Mouse (Mus musculus) intestine, embryonic 14.5 days (tissue): Measurements from ENCODE around the gene H6pd. TPM values are rescaled to one million over a fixed set of nuclear protein-coding genes. Genes with fewer than 3 reads are reported as not detected.

Source experiments
- ATAC-seq: fragments of 200-750 bp; cut with Nextera tagmentation; replicated peaks from 2 replicates; pipeline ENCODE4 v1.8.0; 2017; ENCODE audit warnings: low read depth, moderate number of reproducible peaks, moderate TSS enrichment, moderate library complexity; ENCODE audit not compliant: low FRiP score, low TSS enrichment
- DNase-seq: peaks from one replicate; pipeline ENCODE4 v3.0.0-alpha.2; 2018; ENCODE audit warnings: low spot score
- H3K27ac ChIP-seq: fragments of 300-500 bp; sonication (generic); 2 replicates; pipeline ENCODE4 v1.5.1; 2014; ENCODE audit warnings: low read depth, mild to moderate bottlenecking, control low read depth
- H3K27me3 ChIP-seq: fragments of 300-500 bp; sonication (generic); replicated peaks from 2 replicates; pipeline ENCODE4 v1.6.1; 2014; ENCODE audit warnings: low read length, control low read depth; ENCODE audit not compliant: control insufficient read depth, insufficient read depth
- H3K36me3 ChIP-seq: fragments of 300-500 bp; sonication (generic); 2 replicates; pipeline ENCODE4 v1.6.1; 2014; ENCODE audit warnings: low read length, control low read depth; ENCODE audit not compliant: control insufficient read depth, insufficient read depth
- H3K4me1 ChIP-seq: fragments of 300-500 bp; sonication (generic); replicated peaks from 2 replicates; pipeline ENCODE4 v1.6.1; 2014; ENCODE audit warnings: low read length, control low read depth, mixed read lengths; ENCODE audit not compliant: control insufficient read depth, insufficient read depth
- H3K4me2 ChIP-seq: fragments of 300-500 bp; sonication (generic); 2 replicates; pipeline ENCODE4 v1.6.1; 2014; ENCODE audit warnings: low read length
- H3K4me3 ChIP-seq: fragments of 300-500 bp; sonication (generic); 2 replicates; pipeline ENCODE4 v1.5.1; 2014; ENCODE audit warnings: low read depth, low read length, control low read depth, mixed read lengths
- H3K9ac ChIP-seq: fragments of 300-500 bp; sonication (generic); 2 replicates; pipeline ENCODE4 v1.6.1; 2014; ENCODE audit warnings: mild to moderate bottlenecking, low read length
- H3K9me3 ChIP-seq: fragments of 300-500 bp; sonication (generic); 2 replicates; pipeline ENCODE4 v1.6.1; 2016; ENCODE audit warnings: low read length, control low read depth; ENCODE audit not compliant: control insufficient read depth
- WGBS: fragments of 180-500 bp; shearing (Covaris S2); extraction: QIAGEN DNeasy Blood & Tissue Kit; methylation state at CpG from one replicate; pipeline ENCODE4 v1.1.7; 2014; 5-methylcytosine and 5-hydroxymethylcytosine counted together
- polyA plus RNA-seq: library from polyadenylated mRNA; unstranded; fragments of >200 nt; fragmentation: Nextera tagmentation; extraction: Ambion mirVana; gene quantifications from 2 replicates; pipeline ENCODE4 v1.2.1, GENCODE M21; 2014

The H6pd gene
- polyA plus RNA-seq, 1 experiment from 2014 or later = 14.0 TPM

DNA sequence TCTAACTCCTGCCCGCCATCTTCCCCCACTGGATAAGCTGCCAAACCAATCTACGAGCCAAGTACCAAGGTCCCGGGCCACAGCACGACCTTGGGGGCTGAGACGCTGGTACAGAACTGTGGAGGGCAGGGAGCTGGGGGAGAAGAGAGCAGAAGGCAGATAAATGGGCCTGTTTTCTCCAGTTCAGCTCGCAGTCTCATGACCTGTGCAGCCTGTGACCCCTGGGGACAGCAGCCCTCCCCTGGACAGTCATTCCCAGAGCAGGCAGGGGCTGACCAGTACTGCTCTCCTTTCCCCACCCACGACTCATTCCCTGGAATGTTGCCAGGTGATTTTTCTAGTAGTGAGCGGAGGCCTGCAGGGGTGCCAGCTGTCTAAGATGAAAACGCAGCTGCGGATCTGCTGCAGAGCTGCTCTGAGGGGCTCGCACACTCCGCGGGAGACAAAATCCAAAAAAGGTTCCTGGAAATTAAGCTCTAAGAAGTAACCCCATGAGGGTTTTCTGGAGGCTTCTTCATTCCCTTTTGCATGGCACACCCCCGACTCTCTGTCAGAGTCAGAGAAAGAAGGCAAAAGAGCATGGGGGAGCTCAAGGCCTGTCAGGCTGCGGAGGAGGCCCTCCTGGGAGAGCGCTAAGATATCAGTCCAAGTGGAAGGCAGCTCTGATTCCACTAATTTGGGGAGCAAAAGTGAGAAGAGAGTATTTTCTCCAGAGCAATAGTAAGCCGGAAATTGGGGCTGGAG, 30.9 kb downstream of the H6pd start:
- Histone ChIP-seq H3K9ac (no peak overlapping the region), H3K9me3 (no peaks in the 10 kb centered on the region), H3K27ac (0 out of 2 replicates have a peak overlapping the region, but pooled peaks have one; percentile 47), H3K4me1 (peaks cover 12% of the 10 kb centered on the region), H3K4me2 (no peak overlapping the region), H3K36me3 (peaks cover 11% of the 10 kb centered on the region; the same call in 1 of the 2 replicates), H3K27me3 (no peaks in the 10 kb centered on the region), H3K4me3 (no peak overlapping the region)
- no peak for ATAC-seq
- peak; percentile 64 for DNase-seq
- WGBS = 45% methylated on average over 17 of the region's 17 CpGs

DNA sequence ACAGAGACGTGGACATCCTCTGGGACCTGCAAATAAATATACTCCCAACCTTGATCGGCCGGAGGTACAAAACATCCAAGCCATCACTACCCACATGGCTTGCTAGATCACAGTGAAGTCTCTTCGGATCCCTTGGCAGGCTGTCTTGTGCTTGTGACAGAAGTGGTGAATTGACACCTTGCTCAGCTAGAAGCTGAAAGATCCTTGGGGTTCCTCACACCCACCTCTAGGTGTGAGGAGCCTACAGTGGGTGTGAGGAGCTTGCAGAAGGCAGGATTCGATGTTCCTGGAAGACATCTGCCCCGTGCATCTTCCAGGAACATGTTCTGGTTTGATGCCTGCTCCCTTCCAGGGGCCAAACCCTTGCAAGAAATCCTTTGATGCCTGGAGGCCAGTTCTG, 31.6 kb downstream of the H6pd start:
- Histone ChIP-seq H3K27me3 (no peaks in the 10 kb centered on the region), H3K36me3 (peaks cover 10% of the 10 kb centered on the region; the same call in 1 of the 2 replicates), H3K27ac (no peak overlapping the region), H3K4me1 (peaks cover 12% of the 10 kb centered on the region), H3K9ac (no peak overlapping the region), H3K4me3 (no peak overlapping the region), H3K4me2 (no peak overlapping the region), H3K9me3 (no peaks in the 10 kb centered on the region)
- 71% methylated on average over 6 of the region's 6 CpGs for WGBS
- DNase-seq (no peak), ATAC-seq (no peak)

DNA sequence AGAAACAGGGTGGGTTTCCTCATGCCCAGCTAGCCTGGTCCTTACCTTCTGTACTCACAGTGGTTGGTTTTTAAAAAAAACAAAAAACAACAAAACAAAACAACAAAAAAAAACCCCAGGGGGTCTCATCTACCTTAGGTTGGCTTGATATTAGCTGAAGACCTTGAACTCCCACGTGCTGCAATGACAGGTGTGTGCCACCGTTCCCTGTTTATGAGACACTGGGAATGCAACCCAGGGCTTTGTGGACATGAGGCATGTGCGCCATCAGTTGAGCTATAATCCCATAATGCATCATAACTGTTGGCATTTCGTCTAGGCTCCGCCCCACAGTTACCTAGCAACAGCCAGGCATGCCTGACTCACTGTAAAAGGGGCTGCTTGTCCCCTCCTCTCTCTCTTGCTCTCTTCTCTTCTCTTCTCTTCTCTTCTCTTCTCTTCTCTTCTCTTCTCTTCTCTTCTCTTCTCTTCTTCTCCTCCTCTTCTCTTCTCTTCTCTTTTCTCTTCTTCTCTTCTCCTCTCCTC, 33.0 kb downstream of the H6pd start:
- Histone ChIP-seq H3K27me3 (no peaks in the 10 kb centered on the region), H3K4me3 (no peak overlapping the region), H3K9ac (no peak overlapping the region), H3K4me1 (peaks cover 12% of the 10 kb centered on the region), H3K9me3 (no peaks in the 10 kb centered on the region), H3K36me3 (no peaks in the 10 kb centered on the region), H3K4me2 (no peak overlapping the region), H3K27ac (no peak overlapping the region)
- ATAC-seq (no peak), DNase-seq (no peak)
- 74% methylated on average over 5 of the region's 5 CpGs for WGBS

DNA sequence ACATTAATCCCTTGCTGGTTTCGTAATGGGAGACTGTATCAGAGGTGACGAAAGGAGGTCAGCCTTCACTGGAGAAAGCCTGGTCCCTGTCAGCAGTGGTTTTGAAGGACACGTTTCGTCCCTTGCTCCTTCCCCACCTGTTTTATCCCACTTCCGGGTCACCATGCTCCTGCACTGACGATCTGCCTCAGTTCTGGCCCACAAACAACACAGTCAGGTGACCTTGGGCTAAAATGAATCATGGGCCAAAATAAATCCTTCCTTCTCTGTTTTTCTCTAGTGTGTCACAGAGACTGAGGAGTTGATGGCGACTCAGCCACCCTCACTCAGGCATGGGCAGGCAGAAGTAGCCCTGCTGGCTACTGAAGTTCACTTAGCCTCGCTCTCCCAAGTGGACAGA, 33.5 kb downstream of the H6pd start:
- peaks cover 12% of the 10 kb centered on the region for H3K4me1 ChIP-seq
- ATAC-seq = no peak
- H3K9ac ChIP-seq = no peak overlapping the region
- 70% methylated on average over 8 of the region's 8 CpGs for WGBS
- no peak for DNase-seq
- H3K4me2 ChIP-seq = no peak overlapping the region
- no peaks in the 10 kb centered on the region for H3K27me3 ChIP-seq
- no peak overlapping the region for H3K27ac ChIP-seq
- no peak overlapping the region for H3K4me3 ChIP-seq
- H3K9me3 ChIP-seq = no peaks in the 10 kb centered on the region
- H3K36me3 ChIP-seq = no peaks in the 10 kb centered on the region

DNA sequence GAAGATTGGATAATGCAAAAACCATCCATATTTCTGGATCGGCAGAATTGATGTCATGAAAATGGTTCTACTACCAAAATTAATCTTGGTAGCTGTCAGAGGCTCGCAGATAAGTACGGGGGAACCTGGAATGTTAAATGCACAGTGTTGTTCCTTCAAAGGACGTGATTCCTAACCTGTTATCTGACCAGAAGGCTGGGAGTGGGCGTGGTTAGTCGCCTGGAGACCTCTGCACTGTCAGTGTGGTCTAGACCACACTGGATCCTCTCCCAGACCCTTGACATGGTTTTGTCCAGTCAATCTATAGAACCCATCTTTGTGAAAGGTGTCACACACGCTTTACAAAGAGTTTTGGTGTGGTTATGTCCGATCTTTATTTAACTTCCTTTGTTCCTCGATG, 37.4 kb downstream of the H6pd start:
- Histone ChIP-seq H3K27ac (no peak overlapping the region), H3K4me1 (peaks cover 8% of the 10 kb centered on the region; the same call in 1 of the 2 replicates), H3K4me3 (no peak overlapping the region), H3K27me3 (no peaks in the 10 kb centered on the region), H3K36me3 (no peaks in the 10 kb centered on the region), H3K9ac (no peak overlapping the region), H3K9me3 (no peaks in the 10 kb centered on the region), H3K4me2 (no peak overlapping the region)
- 55% methylated on average over 9 of the region's 9 CpGs for WGBS
- no peak for DNase-seq
- ATAC-seq = no peak

DNA sequence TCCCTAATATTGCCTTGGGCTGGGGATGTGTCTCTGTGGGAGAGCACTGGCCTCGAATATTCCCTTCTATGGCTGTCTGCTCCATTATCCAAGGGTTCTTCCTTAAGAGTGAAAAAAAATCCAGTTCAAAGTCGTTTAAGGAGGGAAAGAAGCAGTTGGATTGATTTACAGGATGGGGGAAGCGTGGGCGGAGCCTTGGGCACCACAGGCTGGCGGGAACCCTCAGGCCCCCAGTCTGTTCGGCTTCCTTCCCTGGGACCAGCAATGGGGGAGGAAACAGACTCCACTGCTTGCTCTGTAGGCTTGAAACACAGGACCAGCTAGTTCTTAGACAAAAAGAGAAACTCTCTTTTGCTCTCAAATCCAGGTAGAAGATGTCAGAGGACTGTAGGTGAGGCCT, 40.3 kb downstream of the H6pd start:
- Histone ChIP-seq H3K27me3 (no peaks in the 10 kb centered on the region), H3K36me3 (no peaks in the 10 kb centered on the region), H3K4me3 (no peak overlapping the region), H3K27ac (no peak overlapping the region), H3K9me3 (no peaks in the 10 kb centered on the region), H3K4me1 (peaks cover 16% of the 10 kb centered on the region), H3K9ac (no peak overlapping the region), H3K4me2 (no peak overlapping the region)
- 37% methylated on average over 6 of the region's 6 CpGs for WGBS
- ATAC-seq = no peak
- no peak for DNase-seq

DNA sequence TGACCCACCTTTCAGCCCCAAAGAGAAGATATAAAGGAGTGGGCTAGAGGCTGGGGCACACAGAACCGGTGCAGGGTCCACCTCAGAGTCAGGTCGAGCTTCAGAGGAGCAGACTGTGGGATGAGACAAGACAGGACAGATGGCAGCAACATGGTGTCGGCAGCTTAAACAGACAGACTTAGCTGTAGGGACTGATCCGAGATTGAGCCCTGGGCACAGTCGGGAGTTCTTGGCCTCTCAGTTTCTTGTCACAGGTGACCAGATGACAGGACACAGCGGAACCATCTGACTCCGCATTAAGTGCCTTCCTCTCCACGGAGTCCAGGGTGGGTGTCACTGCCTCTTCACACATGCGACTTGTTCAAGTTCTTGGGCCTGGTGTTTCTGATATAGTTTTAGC, 41.9 kb downstream of the H6pd start:
- no peak overlapping the region for H3K27ac ChIP-seq
- no peaks in the 10 kb centered on the region for H3K27me3 ChIP-seq
- peaks cover 16% of the 10 kb centered on the region for H3K4me1 ChIP-seq
- DNase-seq (no peak), ATAC-seq (no peak)
- no peak overlapping the region for H3K9ac ChIP-seq
- 89% methylated on average over 9 of the region's 9 CpGs for WGBS
- H3K36me3 ChIP-seq = no peaks in the 10 kb centered on the region
- no peaks in the 10 kb centered on the region for H3K9me3 ChIP-seq
- H3K4me3 ChIP-seq = no peak overlapping the region
- H3K4me2 ChIP-seq = no peak overlapping the region

DNA sequence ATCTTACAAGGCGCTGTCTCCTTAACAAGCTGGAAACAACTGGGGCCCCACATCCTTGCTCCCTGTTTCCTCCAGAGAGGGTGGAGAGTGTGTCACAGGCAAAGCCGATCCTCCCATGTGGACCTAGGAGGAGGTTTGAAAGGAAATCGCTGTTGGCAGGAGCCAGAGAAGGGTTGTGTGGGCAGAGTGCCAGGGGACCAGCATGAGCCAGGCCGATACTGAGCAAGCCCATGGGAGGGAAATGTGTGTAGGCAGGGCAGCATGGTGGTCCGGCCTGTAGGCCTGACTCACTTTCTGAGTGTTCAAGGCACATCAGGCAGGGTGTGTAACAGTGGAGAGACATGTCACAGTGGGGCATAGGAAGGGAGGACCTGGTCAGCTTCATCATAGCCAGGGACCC, 42.6 kb downstream of the H6pd start:
- no peak overlapping the region for H3K4me2 ChIP-seq
- 61% methylated on average over 5 of the region's 5 CpGs for WGBS
- H3K27ac ChIP-seq = no peak overlapping the region
- H3K36me3 ChIP-seq = no peaks in the 10 kb centered on the region
- H3K4me3 ChIP-seq = no peak overlapping the region
- no peaks in the 10 kb centered on the region for H3K9me3 ChIP-seq
- H3K4me1 ChIP-seq = peaks cover 16% of the 10 kb centered on the region
- no peaks in the 10 kb centered on the region for H3K27me3 ChIP-seq
- no peak for DNase-seq
- ATAC-seq = no peak
- no peak overlapping the region for H3K9ac ChIP-seq

DNA sequence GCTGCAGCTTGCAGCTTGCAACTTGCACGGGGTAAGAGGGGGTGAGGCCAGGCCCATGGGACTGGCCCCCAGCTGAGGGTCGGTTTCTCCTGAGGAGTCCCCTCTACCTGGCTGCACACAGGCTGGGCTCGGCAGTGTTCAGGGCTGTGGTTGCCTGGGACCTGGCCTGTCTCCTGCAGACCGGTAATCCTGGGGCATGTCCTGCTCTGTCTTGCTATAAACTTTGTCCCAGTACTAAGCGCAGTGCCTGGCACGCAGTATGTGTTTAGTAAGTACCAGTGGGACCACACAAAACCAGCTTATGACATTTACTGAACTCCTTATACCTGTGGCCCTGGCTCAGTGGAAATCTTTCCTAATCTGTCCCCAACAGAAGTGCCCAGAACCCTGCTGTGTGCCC, 43.2 kb downstream of the H6pd start:
- no peaks in the 10 kb centered on the region for H3K27me3 ChIP-seq
- DNase-seq = no peak
- H3K4me3 ChIP-seq = no peak overlapping the region
- H3K36me3 ChIP-seq = no peaks in the 10 kb centered on the region
- H3K27ac ChIP-seq = no peak overlapping the region
- no peak overlapping the region for H3K9ac ChIP-seq
- 69% methylated on average over 6 of the region's 6 CpGs for WGBS
- peaks cover 16% of the 10 kb centered on the region for H3K4me1 ChIP-seq
- no peak for ATAC-seq
- no peak overlapping the region for H3K4me2 ChIP-seq
- H3K9me3 ChIP-seq = no peaks in the 10 kb centered on the region
